In genomic region chr8:61390307-61391057, GRCm38 (mm10) we compare ENCODE assay signal across 10 mouse cellular contexts.
DNase-seq lines count a peak whose midpoint lies in the region; ATAC-seq and TF ChIP-seq lines count a peak whose summit lies in the region.
"Had no signal": no experiment of that assay in that cellular context is flagged by ENCODE, and none has a peak within 500 bp of the region (broad histone marks: within the 10 kb centered on the region; RNA-seq: fewer than 3 reads in every experiment).

No protein-coding gene starts in this region.

- H3K9ac ChIP-seq in kidney, embryonic 14.5 days (ENCODE audit: low read depth, low read length) = no peak overlapping the region
- no peak overlapping the region for H3K9ac ChIP-seq in ES-E14 (ENCODE audit: insufficient read depth, low read depth, low read length, poor library complexity, severe bottlenecking)
- no peak overlapping the region for H3K9ac ChIP-seq in hindbrain, embryonic 12.5 days
- H3K9ac ChIP-seq in neural tube, embryonic 12.5 days = no peak overlapping the region
- H3K9ac ChIP-seq in forebrain, embryonic 13.5 days = no peak overlapping the region

- H3K27me3 ChIP-seq in kidney, embryonic 14.5 days (ENCODE audit: control insufficient read depth, insufficient read depth, low read length) = no peaks in the 10 kb centered on the region
- no peaks in the 10 kb centered on the region for H3K27me3 ChIP-seq in hindbrain, embryonic 12.5 days
- no peaks in the 10 kb centered on the region for H3K27me3 ChIP-seq in neural tube, embryonic 12.5 days (replicated peaks)
- no peaks in the 10 kb centered on the region for H3K27me3 ChIP-seq in forebrain, embryonic 13.5 days

- DNase-seq in kidney, postnatal 10 days = no peak
- no peak for DNase-seq in ES-E14 (ENCODE audit: low read depth, low spot score)
- no peak for DNase-seq in gastrocnemius, postnatal 4 days (ENCODE audit: low spot score in 2 of 2)
- no peak for DNase-seq in adrenal gland, adult 18-20 months (ENCODE audit: low spot score in 2 of 2)
- DNase-seq: cerebellum, adult 8-10 months had no signal

- in situ Hi-C loops in ES-E14 (cut with MboI; ENCODE audit: low sequenced_read_pairs in 2 of 2, unreplicated experiment in 2 of 2) = no loop called here

- H3K9me3 ChIP-seq in kidney, embryonic 14.5 days (ENCODE audit: control insufficient read depth, low read length) = no peaks in the 10 kb centered on the region
- no peaks in the 10 kb centered on the region for H3K9me3 ChIP-seq in ES-E14 (ENCODE audit: control insufficient read depth, insufficient read depth, low read depth, low read length)
- H3K9me3 ChIP-seq in hindbrain, embryonic 12.5 days (replicated peaks) = no peaks in the 10 kb centered on the region
- no peaks in the 10 kb centered on the region for H3K9me3 ChIP-seq in neural tube, embryonic 12.5 days
- no peaks in the 10 kb centered on the region for H3K9me3 ChIP-seq in forebrain, embryonic 13.5 days (replicated peaks)
- H3K9me3 ChIP-seq: heart, embryonic 10.5 days had no signal

- peaks cover 22% of the 10 kb centered on the region for H3K36me3 ChIP-seq in kidney, embryonic 14.5 days (ENCODE audit: control insufficient read depth, insufficient read depth, low read length)
- H3K36me3 ChIP-seq in ES-E14 (ENCODE audit: control insufficient read depth, insufficient read depth, low read length, poor library complexity, severe bottlenecking) = no peaks in the 10 kb centered on the region
- peaks cover 14% of the 10 kb centered on the region for H3K36me3 ChIP-seq in hindbrain, embryonic 12.5 days
- H3K36me3 ChIP-seq in neural tube, embryonic 12.5 days = peaks cover 13% of the 10 kb centered on the region; the same call in 1 of the 2 replicates
- H3K36me3 ChIP-seq in forebrain, embryonic 13.5 days (ENCODE audit: poor library complexity, severe bottlenecking) = peaks cover 43% of the 10 kb centered on the region

- ATAC-seq in kidney, embryonic 14.5 days (ENCODE audit: low FRiP score, low TSS enrichment) = peak; percentile 70; the same call in 1 of the 2 replicates
- ATAC-seq in hindbrain, embryonic 12.5 days (ENCODE audit: low FRiP score) = peak; percentile 7; the same call in 1 of the 2 replicates
- peak; percentile 30 for ATAC-seq in neural tube, embryonic 12.5 days (ENCODE audit: low FRiP score, low read depth)
- no peak for ATAC-seq in forebrain, embryonic 13.5 days

- no peak overlapping the region for H3K27ac ChIP-seq in kidney, embryonic 14.5 days (ENCODE audit: low read depth, low read length)
- H3K27ac ChIP-seq in ES-E14 (ENCODE audit: insufficient read depth, low read depth, low read length, poor library complexity, severe bottlenecking) = no peak overlapping the region
- peak overlapping the region; percentile 46 for H3K27ac ChIP-seq in hindbrain, embryonic 12.5 days
- H3K27ac ChIP-seq in neural tube, embryonic 12.5 days = no peak overlapping the region
- no peak overlapping the region for H3K27ac ChIP-seq in forebrain, embryonic 13.5 days
- H3K27ac ChIP-seq: heart, embryonic 10.5 days had no signal

- peaks cover 9% of the 10 kb centered on the region; the same call in 1 of the 2 replicates for H3K4me1 ChIP-seq in kidney, embryonic 14.5 days (ENCODE audit: control insufficient read depth, insufficient read depth, low read length)
- no peaks in the 10 kb centered on the region for H3K4me1 ChIP-seq in ES-E14 (ENCODE audit: control insufficient read depth in 2 of 2, insufficient read depth in 2 of 2, low read length in 2 of 2, poor library complexity in 1 of 2)
- H3K4me1 ChIP-seq in hindbrain, embryonic 12.5 days = peaks cover 43% of the 10 kb centered on the region
- H3K4me1 ChIP-seq in neural tube, embryonic 12.5 days = peaks cover 43% of the 10 kb centered on the region
- H3K4me1 ChIP-seq in forebrain, embryonic 13.5 days = peaks cover 41% of the 10 kb centered on the region

- no peak overlapping the region for H3K4me3 ChIP-seq in kidney, embryonic 14.5 days (ENCODE audit: low read length)
- peak overlapping the region; percentile 31 to 54; a peak in 1 of 4 replicates for H3K4me3 ChIP-seq in ES-E14 (ENCODE audit: insufficient read depth in 1 of 2, low read depth in 1 of 2, low read length in 2 of 2, poor library complexity in 1 of 2, severe bottlenecking in 1 of 2)
- H3K4me3 ChIP-seq in hindbrain, embryonic 12.5 days = no peak overlapping the region
- H3K4me3 ChIP-seq in neural tube, embryonic 12.5 days = no peak overlapping the region
- no peak overlapping the region for H3K4me3 ChIP-seq in forebrain, embryonic 13.5 days
- H3K4me3 ChIP-seq: heart, embryonic 10.5 days had no signal

- WGBS in kidney, embryonic 14.5 days = 56% methylated on average over 18 of the region's 18 CpGs
- 49% methylated on average over 18 of the region's 18 CpGs for WGBS in hindbrain, embryonic 12.5 days
- WGBS in neural tube, embryonic 12.5 days = 42% methylated on average over 18 of the region's 18 CpGs
- WGBS in forebrain, embryonic 13.5 days = 50% methylated on average over 18 of the region's 18 CpGs

- H3K4me2 ChIP-seq in kidney, embryonic 14.5 days (replicated peaks; ENCODE audit: low read depth, low read length) = no peak overlapping the region
- no peak overlapping the region for H3K4me2 ChIP-seq in hindbrain, embryonic 12.5 days (replicated peaks)
- H3K4me2 ChIP-seq in neural tube, embryonic 12.5 days (replicated peaks) = no peak overlapping the region
- H3K4me2 ChIP-seq in forebrain, embryonic 13.5 days = no peak overlapping the region

TF ChIP-seq in ES-E14, 5 proteins besides CTCF, POLR2A, EP300 and RAD21:
- TF ChIP-seq MAFK (IDR thresholded peaks at IDR 0.05; ENCODE audit: insufficient read depth, low read depth, low read length) (no peak), ZNF384 (IDR thresholded peaks at IDR 0.05; ENCODE audit: low read depth, low read length) (no peak), HCFC1 (IDR thresholded peaks at IDR 0.05; ENCODE audit: borderline replicate concordance, insufficient read depth, low read length) (no peak), ZC3H11A (IDR thresholded peaks at IDR 0.05; ENCODE audit: borderline replicate concordance, low read depth, low read length) (no peak), CHD2 (IDR thresholded peaks at IDR 0.05; ENCODE audit: low read depth, low read length) (no peak)
TF ChIP-seq in ES-E14: peak in this region for 0.

Comparison
In these comparisons a context has a peak if more than half of its experiments do, and no peak if none do; other contexts are left out.
1. H3K4me3 ChIP-seq: peak in ES-E14 (2 of 2); none in kidney, embryonic 14.5 days (single experiment), hindbrain, embryonic 12.5 days (single experiment), neural tube, embryonic 12.5 days (single experiment) and forebrain, embryonic 13.5 days (single experiment).